Mouse (Mus musculus): ENCODE measurements around the gene Mdga2.

Mdga2 gene

GRCm38 (mm10) chr12:67056621-67057020 is 165.7 kb downstream of the Mdga2 start:
- no peak for DNase-seq (ENCODE audit: low read depth, low spot score)

DNA sequence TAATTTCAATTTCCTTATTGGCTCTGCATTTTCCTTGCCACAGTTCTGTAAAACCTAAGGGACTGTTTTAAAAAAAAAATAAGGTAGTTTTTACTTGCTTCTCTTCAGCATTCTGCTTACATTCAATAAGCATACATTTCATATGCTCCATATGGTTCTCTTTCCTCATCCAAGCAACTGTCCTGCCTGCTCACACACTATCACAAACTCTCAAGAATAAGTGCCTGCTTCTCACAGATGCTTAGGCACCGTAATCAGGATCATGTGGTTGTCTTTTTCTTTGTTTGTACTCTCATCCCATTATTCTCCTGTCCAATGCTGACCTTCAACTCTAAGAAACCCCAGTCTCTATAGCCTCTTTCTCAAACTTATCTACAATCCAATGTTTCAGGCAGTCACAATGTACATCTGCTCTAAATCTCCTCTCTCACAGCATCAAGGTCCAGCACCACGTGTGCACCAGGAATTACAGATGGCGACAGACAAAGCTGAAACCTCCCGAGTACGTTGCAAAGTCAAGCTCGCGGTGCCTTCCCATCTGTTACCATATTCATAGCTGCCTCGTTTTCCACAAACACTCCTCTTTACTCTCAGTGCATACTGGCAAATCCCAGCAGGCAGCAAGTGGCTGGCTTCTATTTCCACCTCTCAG is 177.1 kb downstream of the Mdga2 start:
- DNase-seq (ENCODE audit: low read depth, low spot score) = no peak

GRCm38 (mm10) chr12:67041865-67042264 is 180.5 kb downstream of the Mdga2 start:
- no peak for DNase-seq (ENCODE audit: low read depth, low spot score)

DNA sequence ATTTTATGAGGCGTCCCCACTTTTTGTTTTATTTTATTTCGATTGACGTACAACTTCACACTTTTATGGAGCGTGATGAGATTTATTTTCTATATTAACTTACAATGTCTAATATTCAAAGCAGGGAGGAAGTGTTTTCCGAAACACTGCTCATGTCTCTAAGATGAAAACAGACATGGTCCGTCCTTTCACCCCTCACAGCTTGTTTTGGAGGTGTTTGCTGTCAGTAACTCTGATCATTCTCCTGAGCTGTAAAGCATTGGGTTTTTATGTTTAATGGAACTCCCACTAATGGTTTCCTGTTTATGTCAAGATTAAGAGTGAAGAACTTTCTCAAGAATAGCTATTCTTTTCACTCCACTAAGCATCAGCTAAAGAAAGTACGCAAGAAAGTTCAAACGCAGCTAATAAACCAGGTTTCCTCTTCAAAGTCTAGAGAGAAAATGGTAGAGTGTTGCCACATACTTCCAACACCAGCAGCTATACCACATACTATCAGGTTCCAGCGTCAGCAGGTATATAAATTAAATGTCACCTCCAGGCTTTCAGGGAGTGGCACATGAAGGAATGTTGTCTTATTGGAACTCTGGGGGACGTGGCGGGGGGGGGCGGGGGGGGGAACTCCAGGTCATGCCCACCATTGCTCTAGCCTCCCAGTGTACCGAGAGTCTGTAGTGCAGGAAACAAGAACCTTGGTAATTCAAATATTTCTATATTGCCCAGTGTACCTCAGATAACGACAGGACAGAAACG is 186.7 kb downstream of the Mdga2 start:
- DNase-seq (ENCODE audit: low read depth, low spot score) = no peak

- no peak for DNase-seq (ENCODE audit: low read depth, low spot score)
Observed at GRCm38 (mm10) chr12:67017192-67017591, 205.2 kb downstream of the Mdga2 start.

- DNase-seq (ENCODE audit: low read depth, low spot score) = no peak
Observed at GRCm38 (mm10) chr12:67011368-67011767, 211.0 kb downstream of the Mdga2 start.

DNA sequence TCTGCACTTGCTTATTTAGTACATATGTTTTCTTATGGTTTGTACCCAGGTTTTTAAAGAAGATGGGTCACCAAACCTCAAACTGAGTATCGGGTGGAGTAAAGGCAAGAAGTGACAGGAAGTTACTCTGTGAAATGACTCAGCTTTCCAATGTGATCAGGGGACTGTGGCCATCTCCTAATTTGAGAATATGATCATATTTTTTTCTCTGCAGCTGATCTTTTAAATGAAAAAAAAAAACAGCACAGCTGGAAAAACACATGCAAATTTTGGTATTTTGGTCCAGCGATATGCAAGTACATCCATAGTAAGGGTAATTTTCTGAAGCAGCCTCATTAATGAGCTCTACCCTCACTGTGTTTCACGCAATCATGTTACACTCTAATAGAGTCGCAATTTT is 212.0 kb downstream of the Mdga2 start:
- DNase-seq (ENCODE audit: low read depth, low spot score) = no peak

DNA sequence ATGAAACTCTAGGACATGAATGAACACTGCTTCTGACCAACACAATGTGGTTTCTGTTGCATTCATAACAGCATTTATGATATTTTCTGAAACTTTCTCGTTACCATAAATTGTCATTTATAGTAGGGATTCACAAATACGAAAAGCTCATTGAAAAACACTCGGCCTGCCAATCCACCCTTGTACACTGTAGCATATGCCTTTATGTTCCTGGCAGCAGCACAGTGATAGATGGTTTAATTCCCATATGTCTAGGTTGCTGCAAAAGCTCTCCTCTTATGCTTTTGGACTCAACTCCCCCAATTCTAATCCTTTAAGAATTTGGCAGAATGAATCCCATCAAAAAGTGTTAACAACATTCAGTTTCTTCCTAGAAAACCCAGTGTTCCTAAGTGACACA is 213.2 kb downstream of the Mdga2 start:
- no peak for DNase-seq (ENCODE audit: low read depth, low spot score)

- no peak for DNase-seq (ENCODE audit: low read depth, low spot score)
Observed at GRCm38 (mm10) chr12:66954129-66954528, 268.2 kb downstream of the Mdga2 start.

DNA sequence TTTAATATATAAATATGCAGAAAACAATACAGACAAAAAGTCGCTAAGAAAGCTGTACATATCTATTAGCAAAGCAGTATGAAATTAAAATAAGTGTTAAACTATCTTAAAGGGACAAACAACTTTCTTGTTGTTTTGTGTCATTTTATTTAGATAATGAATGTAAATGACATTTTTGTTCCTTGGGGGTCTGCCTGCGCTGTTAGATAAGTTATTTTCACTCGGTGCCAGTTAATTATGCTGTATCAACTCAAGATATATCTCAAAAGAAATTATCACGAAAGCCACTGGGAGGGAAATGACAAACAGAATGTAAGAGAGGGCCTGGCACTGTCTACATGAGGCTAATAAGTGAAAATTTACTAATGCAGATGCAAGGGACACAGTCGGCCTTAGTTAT is 306.6 kb downstream of the Mdga2 start:
- DNase-seq (ENCODE audit: low read depth, low spot score) = no peak

DNA sequence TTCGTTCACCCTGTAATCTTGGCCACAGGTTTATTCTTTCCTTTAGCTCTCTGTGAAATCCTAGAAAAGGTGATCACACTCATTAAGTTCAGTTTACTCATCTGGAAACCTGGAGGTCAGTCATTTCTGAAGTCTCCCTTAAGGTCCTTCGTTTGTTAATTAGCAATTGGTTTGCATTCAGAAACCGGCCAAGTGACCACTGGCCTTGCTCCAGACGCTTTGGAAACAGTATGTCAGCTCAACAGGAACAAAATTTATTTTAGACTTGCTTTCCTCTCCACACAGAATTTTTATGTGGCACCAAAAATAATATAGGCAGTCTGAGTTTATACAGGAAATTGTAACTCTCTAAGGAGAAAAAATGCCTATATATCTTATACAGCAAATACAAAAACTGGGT is 323.0 kb downstream of the Mdga2 start:
- DNase-seq (ENCODE audit: low read depth, low spot score) = no peak

DNA sequence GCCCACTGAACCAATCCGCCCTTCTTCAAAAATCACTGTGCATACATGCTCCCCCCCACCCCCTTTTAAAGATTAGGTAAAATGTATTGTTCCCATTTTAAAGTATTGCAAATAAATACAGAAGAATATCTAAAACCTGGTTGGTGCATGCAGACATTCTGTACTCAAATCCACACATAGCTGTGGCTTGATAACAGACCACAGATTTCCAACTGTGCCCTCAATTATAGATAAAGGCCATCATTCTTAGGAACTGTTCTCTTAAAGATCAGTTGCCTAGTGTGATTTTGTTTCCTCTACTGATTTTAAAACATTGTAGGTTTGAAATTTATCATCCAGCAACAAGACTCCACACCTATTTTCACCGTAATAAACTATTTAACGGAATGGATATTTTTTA is 325.6 kb downstream of the Mdga2 start:
- DNase-seq (ENCODE audit: low read depth, low spot score) = no peak

GRCm38 (mm10) chr12:66890296-66890695 is 332.1 kb downstream of the Mdga2 start:
- DNase-seq (ENCODE audit: low read depth, low spot score) = no peak

DNA sequence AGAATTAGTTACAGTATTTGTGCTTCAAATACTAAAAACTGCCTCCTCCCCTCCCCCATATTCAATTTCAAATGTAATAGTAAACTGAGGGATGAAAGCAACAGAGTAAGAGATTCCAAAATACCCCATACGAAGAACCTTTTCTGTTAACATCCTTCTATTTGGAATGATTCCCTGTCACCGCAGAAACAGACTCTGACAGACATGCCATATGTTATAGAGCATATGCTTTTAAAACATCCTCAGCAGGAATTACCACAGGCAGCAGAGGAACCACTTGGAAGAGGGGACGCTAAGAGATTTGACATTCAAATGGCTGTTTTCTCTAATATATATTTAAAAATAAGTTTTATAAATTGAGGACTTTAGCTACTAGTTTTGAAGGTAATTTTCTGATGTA is 333.1 kb downstream of the Mdga2 start:
- no peak for DNase-seq (ENCODE audit: low read depth, low spot score)

- no peak for DNase-seq (ENCODE audit: low read depth, low spot score)
Observed at GRCm38 (mm10) chr12:66888636-66889035, 333.7 kb downstream of the Mdga2 start.

- no peak for DNase-seq (ENCODE audit: low read depth, low spot score)
Observed at GRCm38 (mm10) chr12:66866199-66866598, 356.1 kb downstream of the Mdga2 start.

GRCm38 (mm10) chr12:66853167-66853566 is 369.2 kb downstream of the Mdga2 start:
- peak; percentile 34 for DNase-seq (ENCODE audit: low read depth, low spot score)

- no peak for DNase-seq (ENCODE audit: low read depth, low spot score)
Observed at GRCm38 (mm10) chr12:66840336-66840735, 382.0 kb downstream of the Mdga2 start.

DNA sequence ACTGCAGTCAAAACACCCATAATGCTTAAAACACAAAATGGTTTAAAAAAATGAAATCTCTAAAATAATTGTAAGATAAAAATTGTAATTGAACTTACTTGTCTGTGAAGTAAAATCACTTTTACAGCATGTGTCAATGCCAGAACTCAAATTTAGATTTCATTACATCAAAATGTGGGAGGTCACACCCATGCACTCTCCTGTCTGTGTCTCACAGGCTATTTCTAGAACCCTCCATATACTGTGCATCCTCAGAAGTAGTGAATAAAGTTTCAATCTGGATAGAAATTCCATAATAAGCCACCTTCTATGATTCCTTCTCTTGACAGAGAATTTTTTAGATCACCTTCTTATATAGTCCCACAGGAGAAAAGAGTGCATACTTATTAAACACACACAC is 466.7 kb downstream of the Mdga2 start:
- no peak for DNase-seq (ENCODE audit: low read depth, low spot score)

- DNase-seq (ENCODE audit: low read depth, low spot score) = no peak
Observed at GRCm38 (mm10) chr12:66734536-66734935, 487.8 kb downstream of the Mdga2 start.

DNA sequence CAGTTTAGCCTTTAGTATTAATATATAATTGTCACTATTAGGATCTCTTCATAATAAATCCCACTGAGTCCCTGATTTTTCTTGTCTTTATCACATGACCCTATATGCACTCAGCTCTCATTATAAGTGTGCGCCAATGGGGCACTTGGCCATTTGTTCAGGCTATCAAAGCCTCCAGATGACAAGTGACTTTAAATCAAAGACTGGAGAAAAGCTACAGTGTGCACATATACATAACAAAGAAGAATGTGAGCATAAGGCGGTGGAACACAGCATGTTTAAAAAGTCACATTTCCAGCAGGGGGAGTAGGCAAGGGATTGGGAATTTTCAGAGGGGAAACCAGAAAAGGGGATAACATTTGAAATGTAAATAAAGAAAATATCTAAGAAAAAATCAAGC is 497.9 kb downstream of the Mdga2 start:
- peak; percentile 14 for DNase-seq (ENCODE audit: low read depth, low spot score)

DNA sequence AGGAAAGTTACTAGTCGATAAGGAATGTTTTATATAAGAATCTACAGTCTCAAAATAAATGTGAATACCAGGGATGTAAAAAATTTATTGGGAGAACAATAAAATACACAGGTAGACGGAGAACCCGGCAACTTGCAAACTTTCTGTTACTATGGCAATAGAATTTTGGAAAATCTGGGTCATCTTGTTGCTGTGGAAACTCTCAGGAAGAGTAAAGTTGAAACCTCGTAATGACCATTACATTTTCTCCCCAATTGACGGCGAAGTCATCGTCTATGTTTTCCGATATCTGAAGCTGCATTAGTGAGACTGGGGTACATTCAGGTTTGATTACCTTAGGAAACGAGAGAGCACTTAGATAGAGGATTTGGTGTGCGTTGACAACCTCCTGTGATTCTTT is 514.0 kb downstream of the Mdga2 start:
- no peak for DNase-seq (ENCODE audit: low read depth, low spot score)

- DNase-seq (ENCODE audit: low read depth, low spot score) = no peak
Observed at GRCm38 (mm10) chr12:66707431-66707830, 514.9 kb downstream of the Mdga2 start.

Data from R1 (cell line).